Mouse (Mus musculus): ENCODE measurements around the gene Ces1a.

GRCm38 (mm10) chr8:93040256-93040655 lies 7.7 kb downstream of the Ces1a start:
- TF ChIP-seq GATA1 (IDR thresholded peaks at IDR 0.05; ENCODE audit: borderline replicate concordance, low read length) (no peak), FLI1 (IDR thresholded peaks at IDR 0.05; ENCODE audit: low read length) (no peak)
